Mouse (Mus musculus) liver, adult 2 months (tissue): ENCODE results near the gene Mob3c.

Experiments used
- CTCF ChIP-seq: fragments of 200-500 bp; IDR thresholded peaks from 2 replicates; pipeline ENCODE4 v1.5.1; 2011; ENCODE audit warnings: low read depth, low read length, control low read depth
- POLR2A ChIP-seq: fragments of 200-500 bp; IDR thresholded peaks from 2 replicates; pipeline ENCODE4 v1.6.1; 2011; ENCODE audit warnings: low read length, control low read depth; ENCODE audit not compliant: insufficient read depth; ENCODE audit errors: extremely low read depth

DNA sequence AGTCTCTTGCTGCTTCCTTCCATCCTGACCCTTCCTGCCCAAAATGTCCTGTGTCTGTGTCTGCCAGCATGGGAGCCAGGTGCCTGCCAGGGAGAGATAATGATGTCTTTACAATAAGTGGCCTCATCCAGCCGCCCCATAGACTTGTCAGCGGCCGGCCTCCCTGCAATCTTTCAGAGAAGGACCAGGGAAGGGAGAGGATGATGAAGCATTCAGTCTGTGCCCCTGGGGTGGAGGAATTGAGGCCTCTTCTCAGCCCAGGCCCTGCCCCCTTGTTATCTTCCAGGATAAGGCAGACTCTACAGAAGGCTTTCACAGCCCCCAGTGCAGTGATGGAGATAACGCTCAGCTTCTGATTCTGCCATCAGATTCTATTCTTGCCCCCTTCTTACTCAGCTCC lies 28.4 kb downstream of the Mob3c start:
- TF ChIP-seq CTCF: no peak
- TF ChIP-seq POLR2A: no peak
